Mouse (Mus musculus): Measurements from ENCODE around the gene Cacna1g. TPM values are rescaled to one million over a fixed set of nuclear protein-coding genes. Genes with fewer than 3 reads are reported as not detected.

Cacna1g gene
- total and polyA plus RNA-seq, 2 experiments from 2014 or later: 10.4 to 90.3 TPM

- 0% methylated on average over 15 of the region's 15 CpGs for WGBS
- no peak for ATAC-seq
- no peak for TF ChIP-seq CTCF (IDR thresholded peaks at IDR 0.05; ENCODE audit: low read depth)
Observed at GRCm38 (mm10) chr11:94472585-94472915, 1.4 kb downstream of the Cacna1g start.

GRCm38 (mm10) chr11:94471740-94472584, 2.0 kb downstream of the Cacna1g start:
- DNase-seq (ENCODE audit: low spot score): peak; percentile 52
- Histone ChIP-seq H3K4me2 (ENCODE audit: low read depth, low read length) (peak overlapping the region; percentile 76), H3K36me3 (ENCODE audit: insufficient read depth, low read length) (no peaks in the 10 kb centered on the region), H3K4me3 (ENCODE audit: low read length) (peak overlapping the region; percentile 78), H3K9ac (replicated peaks; ENCODE audit: low read length) (peak overlapping the region; percentile 83), H3K9me3 (ENCODE audit: low read length) (no peaks in the 10 kb centered on the region), H3K4me1 (ENCODE audit: insufficient read depth, low read length) (peaks cover 28% of the 10 kb centered on the region), H3K27ac (peak overlapping the region; percentile 71), H3K27me3 (ENCODE audit: insufficient read depth, low read length) (no peaks in the 10 kb centered on the region)
- WGBS: 6% methylated on average over 17 of the region's 17 CpGs
- ATAC-seq: no peak
- peak; percentile 29 for TF ChIP-seq CTCF (IDR thresholded peaks at IDR 0.05; ENCODE audit: low read depth)

More at GRCm38 (mm10) chr11:94472585-94472915, 1.4 kb downstream of the Cacna1g start:
- Histone ChIP-seq H3K9ac (replicated peaks; ENCODE audit: low read length) (peak overlapping the region; percentile 83), H3K4me3 (ENCODE audit: low read length) (peak overlapping the region; percentile 78), H3K4me1 (ENCODE audit: insufficient read depth, low read length) (peaks cover 28% of the 10 kb centered on the region), H3K27me3 (ENCODE audit: insufficient read depth, low read length) (no peaks in the 10 kb centered on the region), H3K36me3 (ENCODE audit: insufficient read depth, low read length) (no peaks in the 10 kb centered on the region), H3K27ac (peak overlapping the region; percentile 71), H3K4me2 (ENCODE audit: low read depth, low read length) (peak overlapping the region; percentile 76), H3K9me3 (ENCODE audit: low read length) (no peaks in the 10 kb centered on the region)
- no peak for DNase-seq (ENCODE audit: low spot score)

DNA sequence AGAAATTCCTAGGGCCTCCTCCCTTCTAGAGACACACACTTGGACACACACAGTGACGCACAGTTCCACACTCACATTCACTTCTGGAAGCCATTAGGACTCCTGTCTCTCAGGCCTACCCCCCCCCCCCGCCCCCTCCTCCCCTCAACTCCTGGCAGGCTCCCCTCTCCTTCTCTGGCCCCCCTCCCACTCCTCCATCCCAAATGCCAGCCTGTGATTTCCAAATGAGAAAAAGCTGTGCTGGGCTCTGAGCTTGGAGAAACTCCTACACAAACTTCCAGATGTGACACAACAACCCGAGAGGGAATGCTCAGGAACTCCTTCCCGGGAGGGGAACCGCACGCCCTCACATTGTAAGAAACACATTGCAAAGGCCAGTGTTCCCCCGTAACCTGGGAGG, 3.6 kb downstream of the Cacna1g start:
- Histone ChIP-seq H3K27ac (no peak overlapping the region), H3K9me3 (ENCODE audit: low read length) (no peaks in the 10 kb centered on the region), H3K27me3 (ENCODE audit: insufficient read depth, low read length) (no peaks in the 10 kb centered on the region), H3K36me3 (ENCODE audit: insufficient read depth, low read length) (no peaks in the 10 kb centered on the region), H3K4me3 (ENCODE audit: low read length) (no peak overlapping the region), H3K9ac (replicated peaks; ENCODE audit: low read length) (no peak overlapping the region), H3K4me2 (ENCODE audit: low read depth, low read length) (peak overlapping the region; percentile 76), H3K4me1 (ENCODE audit: insufficient read depth, low read length) (peaks cover 24% of the 10 kb centered on the region)
- 34% methylated on average over 6 of the region's 7 CpGs for WGBS
- DNase-seq (ENCODE audit: low spot score): no peak
- TF ChIP-seq CTCF (IDR thresholded peaks at IDR 0.05; ENCODE audit: low read depth): no peak
- no peak for ATAC-seq

DNA sequence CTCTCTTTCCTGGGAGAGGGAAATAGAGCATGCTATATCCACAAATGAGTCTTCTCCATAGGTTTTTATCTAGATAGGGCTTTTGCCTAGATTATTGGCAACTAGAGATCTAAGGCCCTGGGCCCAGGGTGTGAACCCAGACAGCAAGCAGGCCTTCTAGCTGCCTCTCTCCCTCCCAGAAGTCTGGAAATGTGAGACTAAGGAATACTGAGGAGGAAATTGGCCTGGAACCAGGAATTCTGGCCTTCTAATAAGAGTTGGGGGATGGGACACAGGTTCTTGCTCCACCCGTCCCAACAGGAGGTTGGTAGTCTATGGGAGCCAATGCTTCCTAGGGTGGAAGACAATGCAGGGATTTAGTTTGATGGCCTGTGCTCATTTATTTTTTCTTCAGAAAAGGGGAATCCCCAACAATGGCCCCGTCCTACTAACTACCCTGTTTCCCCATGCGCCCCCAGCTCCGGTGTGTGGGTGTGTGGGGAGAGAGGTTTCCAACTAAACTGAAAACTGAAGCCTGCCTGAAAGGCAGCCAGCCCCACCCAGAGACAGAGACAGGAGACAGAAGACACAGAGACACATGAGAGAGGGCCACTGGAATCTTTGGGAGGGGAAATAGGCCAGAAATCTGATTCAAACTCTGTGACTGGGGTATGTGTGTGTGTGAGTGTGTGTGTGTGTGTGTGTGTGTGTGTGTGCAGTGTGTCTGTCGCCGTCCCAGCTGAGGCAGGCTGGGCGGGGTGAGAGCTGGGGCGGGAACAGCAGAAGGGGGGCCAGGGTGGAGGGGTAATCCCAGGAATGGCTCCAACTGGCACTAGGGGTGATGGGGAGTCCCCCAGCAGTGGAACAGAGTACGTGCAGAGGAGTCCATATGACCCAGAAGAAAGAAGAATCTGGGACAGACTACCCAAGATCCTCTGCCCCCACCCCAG, 4.6 kb downstream of the Cacna1g start:
- H3K9me3 ChIP-seq (ENCODE audit: low read length): no peaks in the 10 kb centered on the region
- H3K4me3 ChIP-seq (ENCODE audit: low read length): no peak overlapping the region
- no peaks in the 10 kb centered on the region for H3K27me3 ChIP-seq (ENCODE audit: insufficient read depth, low read length)
- peaks cover 32% of the 10 kb centered on the region for H3K4me1 ChIP-seq (ENCODE audit: insufficient read depth, low read length)
- WGBS: 9% methylated on average over 9 of the region's 9 CpGs
- no peak for TF ChIP-seq CTCF (IDR thresholded peaks at IDR 0.05; ENCODE audit: low read depth)
- peak overlapping the region; percentile 37 for H3K9ac ChIP-seq (replicated peaks; ENCODE audit: low read length)
- peak overlapping the region; percentile 87 for H3K27ac ChIP-seq
- H3K36me3 ChIP-seq (ENCODE audit: insufficient read depth, low read length): no peaks in the 10 kb centered on the region
- ATAC-seq (no peak), DNase-seq (ENCODE audit: low spot score) (no peak)
- H3K4me2 ChIP-seq (ENCODE audit: low read depth, low read length): peak overlapping the region; percentile 43

DNA sequence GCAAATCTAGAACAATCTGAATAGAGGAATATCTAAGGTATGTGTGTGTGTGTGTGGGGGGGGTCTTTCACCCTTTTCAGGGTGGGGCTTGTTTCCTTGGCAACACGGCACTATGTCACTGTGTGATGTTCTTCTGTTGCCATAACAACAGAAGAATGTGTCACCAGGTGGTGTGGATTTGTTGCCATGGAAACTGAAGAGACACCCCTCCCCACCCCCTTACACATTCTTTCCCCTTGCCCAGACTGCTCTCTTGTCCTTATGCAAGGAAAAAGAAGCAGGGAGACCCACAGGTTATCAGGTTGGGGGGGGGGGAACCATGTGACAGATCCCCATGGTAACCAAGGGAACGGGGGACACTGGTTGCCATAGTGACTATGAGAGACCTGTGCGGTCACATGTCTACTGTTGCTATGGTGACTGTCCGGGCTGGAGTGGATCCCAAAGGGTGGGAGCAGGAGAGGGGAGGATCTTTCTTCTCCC, 5.4 kb downstream of the Cacna1g start:
- no peaks in the 10 kb centered on the region for H3K36me3 ChIP-seq (ENCODE audit: insufficient read depth, low read length)
- H3K27me3 ChIP-seq (ENCODE audit: insufficient read depth, low read length): no peaks in the 10 kb centered on the region
- H3K27ac ChIP-seq: peak overlapping the region; percentile 87
- H3K4me3 ChIP-seq (ENCODE audit: low read length): no peak overlapping the region
- H3K4me2 ChIP-seq (ENCODE audit: low read depth, low read length): peak overlapping the region; percentile 43
- DNase-seq (ENCODE audit: low spot score) (peak; percentile 96), ATAC-seq (peak; percentile 91)
- 7% methylated on average over 4 of the region's 4 CpGs for WGBS
- H3K4me1 ChIP-seq (ENCODE audit: insufficient read depth, low read length): peaks cover 36% of the 10 kb centered on the region
- H3K9me3 ChIP-seq (ENCODE audit: low read length): no peaks in the 10 kb centered on the region
- no peak for TF ChIP-seq CTCF (IDR thresholded peaks at IDR 0.05; ENCODE audit: low read depth)
- H3K9ac ChIP-seq (replicated peaks; ENCODE audit: low read length): peak overlapping the region; percentile 37; the same call in 1 of the 2 replicates

DNA sequence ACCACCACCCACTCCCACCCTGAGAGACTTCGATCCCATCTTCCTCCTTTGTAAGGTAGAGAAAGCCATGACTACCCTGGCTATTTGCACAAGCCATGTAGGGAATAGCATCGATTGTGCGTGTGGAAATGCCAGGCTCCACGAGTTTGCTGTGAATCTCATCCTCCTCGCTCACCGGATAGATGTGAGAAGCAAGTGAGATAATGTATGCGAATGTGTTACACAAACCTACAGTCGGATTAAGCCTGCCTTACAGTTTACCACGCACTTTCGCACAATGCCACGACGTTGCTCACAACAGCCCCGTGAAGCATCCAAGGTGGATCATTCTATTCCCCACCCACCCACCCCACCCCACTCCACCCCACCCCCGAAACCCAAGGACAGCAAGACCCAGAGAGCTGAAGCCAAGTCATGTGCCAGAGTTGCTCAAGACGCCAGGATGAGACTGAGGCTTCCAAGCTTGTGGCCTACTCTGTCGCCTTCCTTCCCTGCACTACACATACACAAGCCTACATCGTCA, 7.6 kb downstream of the Cacna1g start:
- no peak overlapping the region for H3K4me3 ChIP-seq (ENCODE audit: low read length)
- 78% methylated on average over 17 of the region's 17 CpGs for WGBS
- peaks cover 3% of the 10 kb centered on the region; the same call in 1 of the 2 replicates for H3K36me3 ChIP-seq (ENCODE audit: insufficient read depth, low read length)
- no peaks in the 10 kb centered on the region for H3K27me3 ChIP-seq (ENCODE audit: insufficient read depth, low read length)
- DNase-seq (ENCODE audit: low spot score): no peak
- no peaks in the 10 kb centered on the region for H3K9me3 ChIP-seq (ENCODE audit: low read length)
- H3K4me1 ChIP-seq (ENCODE audit: insufficient read depth, low read length): peaks cover 36% of the 10 kb centered on the region
- no peak for ATAC-seq
- no peak overlapping the region for H3K9ac ChIP-seq (replicated peaks; ENCODE audit: low read length)
- H3K27ac ChIP-seq: no peak overlapping the region
- no peak overlapping the region for H3K4me2 ChIP-seq (ENCODE audit: low read depth, low read length)
- no peak for TF ChIP-seq CTCF (IDR thresholded peaks at IDR 0.05; ENCODE audit: low read depth)

All from hindbrain, postnatal 0 days (tissue).